Mouse (Mus musculus): Measurements from ENCODE around the gene Kcnab2.

Gene Kcnab2

GRCm38 (mm10) chr4:152392192-152392591 is 85.5 kb downstream of the Kcnab2 start:
- no peak for DNase-seq (ENCODE audit: low read depth, low spot score)

- no peak for DNase-seq (ENCODE audit: low read depth, low spot score)
These were observed 92.0 kb downstream of the Kcnab2 start for GRCm38 (mm10) chr4:152385644-152386043.

DNA sequence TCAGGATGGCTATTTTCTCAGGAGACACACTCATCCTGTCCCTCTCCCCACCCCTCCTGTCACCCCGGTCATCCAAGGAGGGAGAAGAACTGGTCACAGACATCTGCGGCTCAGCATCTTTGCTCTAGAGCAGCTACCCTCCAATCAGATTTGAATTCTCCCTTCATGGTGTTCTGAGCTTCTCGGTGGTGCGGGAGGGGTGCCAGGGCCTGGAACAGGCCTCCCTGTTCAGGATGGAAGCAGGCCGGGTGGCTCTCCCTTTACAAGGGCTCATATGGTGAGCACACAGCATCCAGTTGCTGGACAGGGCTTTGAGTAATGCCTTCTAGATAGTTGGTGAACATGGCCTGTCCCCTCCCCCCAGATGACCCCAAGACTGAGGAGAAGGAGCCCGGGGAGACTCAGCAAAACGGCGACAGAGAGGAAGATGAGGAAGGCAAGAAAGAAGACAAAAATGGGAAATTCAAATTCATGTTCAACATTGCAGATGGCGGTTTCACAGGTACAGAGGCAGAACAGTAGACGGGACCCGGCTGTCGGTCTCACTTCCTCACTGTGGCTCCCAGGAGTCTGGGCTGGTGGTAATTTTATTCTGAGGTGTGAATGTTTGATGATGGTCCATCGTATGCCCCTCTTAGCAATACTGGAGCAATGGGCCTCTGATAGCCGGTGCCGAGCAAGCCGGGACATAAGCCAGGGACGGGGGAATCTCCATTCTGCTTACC is 95.0 kb downstream of the Kcnab2 start:
- no peak for DNase-seq (ENCODE audit: low read depth, low spot score)

DNA sequence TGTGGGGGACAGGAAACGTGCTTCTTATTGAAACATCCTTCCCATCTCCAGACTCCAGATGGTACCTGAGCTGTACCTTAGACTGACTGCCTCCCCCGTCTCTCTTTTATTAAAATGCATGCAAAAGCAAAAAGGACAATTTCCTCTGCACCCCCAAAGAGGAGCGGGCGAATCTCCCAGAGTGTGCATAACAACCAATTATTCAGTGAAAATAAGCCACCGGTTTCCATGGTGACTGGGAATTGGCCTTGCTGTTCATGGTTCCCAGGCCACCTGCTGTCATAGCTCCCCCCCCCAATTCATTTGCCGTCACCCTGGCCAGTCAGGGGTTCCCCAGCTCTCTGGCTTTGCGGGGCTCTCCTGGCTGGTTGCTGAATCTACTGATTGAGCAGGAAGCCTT is 112.4 kb downstream of the Kcnab2 start:
- no peak for DNase-seq (ENCODE audit: low read depth, low spot score)

GRCm38 (mm10) chr4:152362180-152362579 is 115.5 kb downstream of the Kcnab2 start:
- no peak for DNase-seq (ENCODE audit: low read depth, low spot score)

DNA sequence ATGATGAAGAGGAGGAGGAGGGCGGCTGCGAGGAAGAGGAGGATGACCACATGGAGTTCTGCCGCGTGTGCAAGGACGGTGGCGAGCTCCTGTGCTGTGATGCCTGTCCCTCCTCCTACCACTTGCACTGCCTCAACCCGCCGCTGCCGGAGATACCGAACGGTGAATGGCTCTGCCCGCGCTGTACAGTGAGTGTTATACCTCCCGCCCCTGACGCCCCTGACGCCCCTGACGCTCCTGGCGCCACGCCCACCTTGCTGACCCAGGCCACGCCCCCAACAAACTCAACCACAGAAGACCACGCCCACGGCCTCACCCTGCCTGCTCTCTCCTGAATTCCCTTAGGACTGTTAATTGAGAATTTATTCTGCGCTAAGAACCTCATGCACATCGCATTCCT is 116.8 kb downstream of the Kcnab2 start:
- peak; percentile 73 for DNase-seq (ENCODE audit: low read depth, low spot score)

DNA sequence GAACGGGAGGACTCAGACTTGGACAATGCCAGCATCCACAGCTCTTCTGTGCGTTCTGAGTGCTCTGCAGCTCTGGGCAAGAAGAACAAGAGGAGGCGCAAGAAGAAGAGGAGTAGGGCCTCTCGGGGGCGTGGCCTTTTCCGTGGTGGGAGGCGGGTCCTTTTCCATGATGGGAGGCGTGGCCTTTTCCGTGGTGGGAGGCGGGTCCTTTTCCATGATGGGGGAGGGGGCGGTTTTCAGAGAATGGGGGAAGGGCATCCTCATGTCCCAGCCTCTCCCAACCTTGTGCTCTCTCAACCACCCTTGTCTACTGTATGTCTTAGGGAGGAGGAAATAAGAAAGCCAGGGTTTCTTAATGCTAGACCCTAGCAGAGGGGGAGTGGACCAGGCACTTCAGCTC is 118.0 kb downstream of the Kcnab2 start:
- no peak for DNase-seq (ENCODE audit: low read depth, low spot score)

GRCm38 (mm10) chr4:152355672-152356071 is 122.0 kb downstream of the Kcnab2 start:
- no peak for DNase-seq (ENCODE audit: low read depth, low spot score)

DNA sequence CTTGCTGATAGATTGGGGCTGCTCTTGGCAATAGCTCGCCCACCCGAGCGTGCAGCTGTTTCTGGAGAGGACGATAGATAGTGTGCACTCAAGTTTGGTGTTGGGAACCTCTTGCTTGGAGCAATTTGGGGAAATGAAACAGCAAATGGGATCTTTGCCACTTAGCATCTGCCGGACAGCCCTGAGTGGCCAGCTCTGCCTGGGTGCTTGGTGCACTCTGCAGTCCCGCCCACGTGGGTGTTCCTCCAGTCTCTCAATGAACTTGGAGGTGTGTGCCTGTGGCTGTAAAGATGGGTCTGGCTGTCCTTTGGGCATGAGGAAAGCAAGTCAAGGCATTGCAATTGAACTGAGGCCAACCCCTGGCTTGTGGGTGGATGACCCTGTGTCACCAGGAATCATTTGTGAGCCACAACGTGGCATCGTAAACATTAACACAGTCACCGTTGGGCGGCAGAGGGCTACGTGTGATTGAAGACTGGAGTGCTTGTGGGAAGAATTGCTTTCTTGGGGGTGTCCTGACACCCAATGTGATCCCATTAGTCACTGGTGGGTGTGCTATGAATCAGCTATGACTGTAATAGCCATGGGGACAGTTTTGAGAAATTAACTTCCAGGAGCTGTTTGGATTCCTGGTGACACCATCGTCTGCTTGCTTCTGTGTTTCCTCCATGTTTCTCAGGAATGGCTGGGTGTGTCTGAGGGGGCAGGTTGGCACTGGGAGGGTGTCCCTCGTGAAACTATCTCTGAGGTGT is 123.6 kb downstream of the Kcnab2 start:
- no peak for DNase-seq (ENCODE audit: low read depth, low spot score)

GRCm38 (mm10) chr4:152351422-152352305 is 126.0 kb downstream of the Kcnab2 start:
- no peak for DNase-seq (ENCODE audit: low read depth, low spot score)

GRCm38 (mm10) chr4:152350722-152351421 is 126.8 kb downstream of the Kcnab2 start:
- DNase-seq (ENCODE audit: low read depth, low spot score) = no peak

DNA sequence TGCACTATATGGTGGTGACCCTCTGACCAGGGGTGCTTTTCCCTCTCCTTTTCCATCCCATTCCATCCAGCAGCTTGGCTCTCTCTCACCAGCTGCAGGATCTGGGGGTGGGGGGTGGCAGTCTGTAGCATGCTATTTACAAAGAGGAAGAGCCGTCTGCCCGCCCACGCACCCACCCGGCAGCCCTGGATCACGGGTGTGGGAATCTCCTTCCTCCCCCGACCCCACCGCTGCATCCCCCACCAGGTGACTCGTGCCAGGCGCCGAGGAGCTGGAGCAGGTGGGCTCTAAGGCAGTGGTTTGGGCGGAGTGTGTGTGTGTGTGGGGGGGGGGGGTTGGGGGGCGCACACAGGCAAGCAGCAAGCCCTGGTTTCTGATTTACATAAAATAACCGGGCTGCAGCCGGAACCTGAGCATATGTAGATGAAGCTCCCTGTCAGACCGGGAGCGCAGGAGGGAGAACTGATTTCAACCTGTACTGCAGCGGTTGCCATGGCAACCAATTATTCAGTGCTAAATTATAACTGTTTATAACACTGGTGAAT is 127.8 kb downstream of the Kcnab2 start:
- no peak for DNase-seq (ENCODE audit: low read depth, low spot score)

- no peak for DNase-seq (ENCODE audit: low read depth, low spot score)
These were observed 132.4 kb downstream of the Kcnab2 start for GRCm38 (mm10) chr4:152345120-152345889.

DNA sequence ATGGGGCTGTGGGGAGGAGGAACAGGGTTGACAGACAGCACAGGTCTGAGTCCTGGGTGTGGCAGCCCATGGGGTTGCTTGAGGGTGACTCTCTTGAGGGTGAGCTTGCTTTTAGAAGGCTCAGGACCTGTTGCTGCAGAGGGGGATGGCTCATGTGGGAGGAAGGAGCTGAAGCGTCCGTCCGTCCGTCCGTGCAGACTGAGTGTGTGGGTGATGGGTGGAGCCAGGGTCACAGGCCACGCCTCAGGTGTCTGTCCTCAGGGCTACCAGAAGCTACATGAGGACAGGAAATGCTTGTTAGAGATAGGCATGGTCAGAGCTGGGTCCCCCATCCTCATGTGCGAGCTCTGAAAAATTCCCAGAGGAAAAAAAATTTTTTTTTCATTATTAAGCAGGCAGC is 133.0 kb downstream of the Kcnab2 start:
- no peak for DNase-seq (ENCODE audit: low read depth, low spot score)

GRCm38 (mm10) chr4:152343296-152343695 is 134.4 kb downstream of the Kcnab2 start:
- DNase-seq (ENCODE audit: low read depth, low spot score) = no peak

Measured in WW6 (cell line).